Mouse (Mus musculus): Measurements from ENCODE around the gene Cpa1. TPM values are rescaled to one million over a fixed set of nuclear protein-coding genes. Genes with fewer than 3 reads are reported as not detected.

Gene Cpa1
- total and polyA plus RNA-seq, 3 experiments: not detected

DNA sequence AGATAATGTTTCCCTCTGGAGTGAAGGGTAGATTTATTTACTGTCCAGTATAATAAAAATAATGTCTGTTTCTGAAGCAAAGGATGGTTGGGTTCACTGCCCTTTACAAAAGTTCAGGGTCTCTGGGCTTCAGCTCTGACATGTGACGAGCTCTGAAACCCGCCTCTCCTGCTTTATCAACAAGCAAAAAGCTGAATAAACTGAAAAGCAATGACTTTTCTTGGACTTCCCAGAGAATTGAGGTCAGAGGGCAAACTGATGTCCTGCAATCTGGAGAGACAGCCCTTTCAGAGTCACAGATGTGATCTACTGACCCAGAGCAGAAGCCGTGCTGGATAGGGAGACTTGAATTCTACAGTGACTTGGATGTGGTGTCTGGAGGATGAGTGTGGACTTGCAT lies 39.0 kb upstream of the Cpa1 start:
- H3K4me1 ChIP-seq (ENCODE audit: insufficient read depth, low read depth, low read length): no peaks in the 10 kb centered on the region
- H3K27me3 ChIP-seq (ENCODE audit: insufficient read depth, low read length): peaks cover 28% of the 10 kb centered on the region
- ATAC-seq (ENCODE audit: extremely low read depth, insufficient number of reproducible peaks, low FRiP score, poor library complexity, severe bottlenecking): no peak
- no peaks in the 10 kb centered on the region for H3K36me3 ChIP-seq (replicated peaks)
- DNase-seq (ENCODE audit: low spot score): no peak
- H3K4me3 ChIP-seq (ENCODE audit: low read depth, low read length): no peak overlapping the region
- TF ChIP-seq GATA1 (IDR thresholded peaks at IDR 0.05; ENCODE audit: borderline replicate concordance, low read length) (no peak), POLR2AphosphoS5 (IDR thresholded peaks at IDR 0.05; ENCODE audit: insufficient replicate concordance, low read depth, low read length) (no peak), CTCF (IDR thresholded peaks at IDR 0.05; ENCODE audit: low read depth, low read length) (no peak), TAL1 (conservative IDR thresholded peaks at IDR 0.05; ENCODE audit: low read depth, low read length) (no peak), GATA2 (IDR thresholded peaks at IDR 0.05; ENCODE audit: borderline replicate concordance, low read depth, low read length) (no peak)
- no peaks in the 10 kb centered on the region for H3K9me3 ChIP-seq (replicated peaks)

DNA sequence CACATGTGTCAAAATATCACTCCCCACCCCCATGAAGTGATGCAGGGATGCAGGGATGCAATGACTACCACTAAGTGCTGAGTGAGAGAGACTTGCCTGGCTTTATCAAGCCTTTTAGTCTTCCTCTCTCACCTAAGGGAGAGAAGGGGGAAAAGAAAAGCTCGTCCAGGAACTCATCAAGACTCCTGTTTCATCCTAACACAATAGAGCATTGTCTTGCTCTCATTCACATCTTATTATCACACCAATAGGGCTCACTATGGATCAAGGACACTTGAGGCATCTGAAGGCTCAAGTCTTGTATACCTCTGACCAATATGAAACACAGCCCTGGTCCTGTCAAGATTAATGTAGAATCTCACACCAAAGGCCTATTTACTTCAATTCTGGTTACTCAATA lies 38.0 kb upstream of the Cpa1 start:
- TF ChIP-seq POLR2AphosphoS5 (IDR thresholded peaks at IDR 0.05; ENCODE audit: insufficient replicate concordance, low read depth, low read length): no peak
- no peak for TF ChIP-seq GATA1 (IDR thresholded peaks at IDR 0.05; ENCODE audit: borderline replicate concordance, low read length)
- no peak for TF ChIP-seq TAL1 (conservative IDR thresholded peaks at IDR 0.05; ENCODE audit: low read depth, low read length)
- no peak for TF ChIP-seq GATA2 (IDR thresholded peaks at IDR 0.05; ENCODE audit: borderline replicate concordance, low read depth, low read length)
- TF ChIP-seq CTCF (IDR thresholded peaks at IDR 0.05; ENCODE audit: low read depth, low read length): no peak
- peaks cover 27% of the 10 kb centered on the region for H3K27me3 ChIP-seq (ENCODE audit: insufficient read depth, low read length)
- ATAC-seq (ENCODE audit: extremely low read depth, insufficient number of reproducible peaks, low FRiP score, poor library complexity, severe bottlenecking) (no peak), DNase-seq (ENCODE audit: low spot score) (no peak)
- no peak overlapping the region for H3K4me3 ChIP-seq (ENCODE audit: low read depth, low read length)
- H3K4me1 ChIP-seq (ENCODE audit: insufficient read depth, low read depth, low read length): no peaks in the 10 kb centered on the region
- no peaks in the 10 kb centered on the region for H3K36me3 ChIP-seq (replicated peaks)
- no peaks in the 10 kb centered on the region for H3K9me3 ChIP-seq (replicated peaks)

DNA sequence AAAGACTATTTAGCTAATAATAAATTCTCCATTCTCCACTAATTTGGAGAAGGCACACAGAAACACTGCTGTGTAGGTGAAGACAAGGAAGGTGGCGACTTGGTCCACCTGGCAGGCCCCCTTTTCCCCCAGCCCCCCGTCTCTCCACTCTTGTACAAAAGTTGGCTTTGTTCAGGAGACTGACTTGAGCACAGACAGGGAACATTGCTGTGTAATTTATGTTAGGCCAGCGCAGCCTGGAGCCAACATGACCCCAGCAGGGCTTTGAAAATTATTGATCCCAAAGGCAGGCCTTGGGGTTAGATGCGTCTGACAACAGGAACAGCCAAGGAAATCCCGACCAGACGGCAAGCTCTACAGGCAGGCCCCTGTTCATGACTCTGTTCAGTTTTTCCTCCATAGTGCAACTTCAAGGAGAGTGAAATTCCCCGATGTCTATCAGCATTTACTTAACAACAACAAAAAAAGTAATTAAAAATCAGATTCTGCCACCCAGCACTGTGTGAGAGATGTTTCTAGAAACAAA lies 34.6 kb upstream of the Cpa1 start:
- DNase-seq (ENCODE audit: low spot score) (no peak), ATAC-seq (ENCODE audit: extremely low read depth, insufficient number of reproducible peaks, low FRiP score, poor library complexity, severe bottlenecking) (no peak)
- Histone ChIP-seq H3K9me3 (replicated peaks) (no peaks in the 10 kb centered on the region), H3K4me3 (ENCODE audit: low read depth, low read length) (no peak overlapping the region), H3K27me3 (ENCODE audit: insufficient read depth, low read length) (peaks cover 28% of the 10 kb centered on the region), H3K4me1 (ENCODE audit: insufficient read depth, low read depth, low read length) (no peaks in the 10 kb centered on the region), H3K36me3 (replicated peaks) (no peaks in the 10 kb centered on the region)
- TF ChIP-seq GATA2 (IDR thresholded peaks at IDR 0.05; ENCODE audit: borderline replicate concordance, low read depth, low read length) (no peak), POLR2AphosphoS5 (IDR thresholded peaks at IDR 0.05; ENCODE audit: insufficient replicate concordance, low read depth, low read length) (no peak), TAL1 (conservative IDR thresholded peaks at IDR 0.05; ENCODE audit: low read depth, low read length) (no peak), GATA1 (IDR thresholded peaks at IDR 0.05; ENCODE audit: borderline replicate concordance, low read length) (no peak), CTCF (IDR thresholded peaks at IDR 0.05; ENCODE audit: low read depth, low read length) (no peak)

DNA sequence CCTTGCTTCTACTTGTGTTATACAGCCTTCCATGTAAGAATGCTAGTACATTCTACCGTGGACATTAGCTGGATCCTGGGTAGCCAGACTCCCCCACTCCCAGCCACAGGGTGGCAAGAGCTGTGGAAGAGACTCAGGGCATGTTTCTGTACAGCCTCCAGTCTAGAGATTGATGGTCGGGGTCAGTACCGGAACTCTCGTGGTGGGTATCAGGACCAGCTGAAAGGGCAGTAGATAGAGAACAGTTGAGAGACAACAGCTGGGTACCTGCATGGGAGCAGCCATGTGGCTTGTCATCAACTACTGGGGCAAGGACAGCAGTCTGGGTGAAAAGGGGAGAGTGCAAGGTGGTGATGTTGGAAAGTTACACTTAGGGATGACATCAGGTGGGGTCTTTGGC lies 33.9 kb upstream of the Cpa1 start:
- Histone ChIP-seq H3K36me3 (replicated peaks) (no peaks in the 10 kb centered on the region), H3K9me3 (replicated peaks) (no peaks in the 10 kb centered on the region), H3K4me1 (ENCODE audit: insufficient read depth, low read depth, low read length) (no peaks in the 10 kb centered on the region), H3K27me3 (ENCODE audit: insufficient read depth, low read length) (peaks cover 26% of the 10 kb centered on the region), H3K4me3 (ENCODE audit: low read depth, low read length) (no peak overlapping the region)
- no peak for DNase-seq (ENCODE audit: low spot score)
- no peak for ATAC-seq (ENCODE audit: extremely low read depth, insufficient number of reproducible peaks, low FRiP score, poor library complexity, severe bottlenecking)
- TF ChIP-seq CTCF (IDR thresholded peaks at IDR 0.05; ENCODE audit: low read depth, low read length) (no peak), GATA1 (IDR thresholded peaks at IDR 0.05; ENCODE audit: borderline replicate concordance, low read length) (no peak)

DNA sequence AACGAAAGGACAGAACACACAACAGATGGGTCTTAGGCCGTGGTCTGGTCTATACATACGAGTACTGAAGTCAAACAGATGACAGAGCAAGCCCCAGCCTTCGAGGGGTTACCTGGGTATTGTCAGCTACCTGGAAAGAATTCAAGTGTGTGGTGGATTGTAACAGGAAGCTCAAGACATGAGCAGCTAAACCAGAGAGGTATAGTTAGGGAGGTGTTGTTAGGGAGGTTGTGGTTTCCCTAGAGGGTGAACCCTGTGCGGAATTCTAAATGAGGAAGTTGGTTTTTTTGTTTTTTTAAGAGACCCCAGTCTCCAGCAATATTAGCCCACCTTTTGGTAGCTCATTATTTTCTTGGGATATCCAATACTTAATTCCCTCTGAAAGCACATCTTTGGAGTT lies 33.3 kb upstream of the Cpa1 start:
- Histone ChIP-seq H3K4me3 (ENCODE audit: low read depth, low read length) (no peak overlapping the region), H3K36me3 (replicated peaks) (no peaks in the 10 kb centered on the region), H3K27me3 (ENCODE audit: insufficient read depth, low read length) (peaks cover 22% of the 10 kb centered on the region), H3K9me3 (replicated peaks) (no peaks in the 10 kb centered on the region), H3K4me1 (ENCODE audit: insufficient read depth, low read depth, low read length) (no peaks in the 10 kb centered on the region)
- no peak for ATAC-seq (ENCODE audit: extremely low read depth, insufficient number of reproducible peaks, low FRiP score, poor library complexity, severe bottlenecking)
- TF ChIP-seq GATA2 (IDR thresholded peaks at IDR 0.05; ENCODE audit: borderline replicate concordance, low read depth, low read length): no peak
- TF ChIP-seq GATA1 (IDR thresholded peaks at IDR 0.05; ENCODE audit: borderline replicate concordance, low read length): no peak
- TF ChIP-seq POLR2AphosphoS5 (IDR thresholded peaks at IDR 0.05; ENCODE audit: insufficient replicate concordance, low read depth, low read length): no peak
- no peak for TF ChIP-seq TAL1 (conservative IDR thresholded peaks at IDR 0.05; ENCODE audit: low read depth, low read length)
- TF ChIP-seq CTCF (IDR thresholded peaks at IDR 0.05; ENCODE audit: low read depth, low read length): no peak
- no peak for DNase-seq (ENCODE audit: low spot score)

DNA sequence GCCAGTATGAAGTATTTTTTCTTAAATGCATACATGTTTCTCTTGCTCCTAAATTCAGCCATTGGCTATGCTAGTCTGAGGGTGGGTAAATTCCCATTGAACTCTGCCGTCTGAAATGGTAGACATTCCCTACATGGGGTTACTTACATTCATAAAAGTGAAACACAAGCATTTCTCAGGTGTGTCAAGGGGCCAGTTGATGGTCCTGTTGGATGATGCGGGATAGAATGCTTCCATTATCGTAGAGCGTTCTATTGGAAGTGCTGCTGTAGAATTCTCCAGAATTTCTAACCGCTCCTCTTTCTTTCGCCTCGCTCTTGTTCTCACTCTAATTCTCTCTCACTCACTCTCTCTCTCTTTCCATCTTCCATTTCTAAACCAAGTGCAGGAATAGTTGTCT lies 28.3 kb upstream of the Cpa1 start, which contains the start of gene Cpa5:
Cpa5 (plus strand) TSS at position 301 of the 400 bp plus-strand sequence.
- Histone ChIP-seq H3K9me3 (replicated peaks) (no peaks in the 10 kb centered on the region), H3K4me3 (ENCODE audit: low read depth, low read length) (no peak within 1 kb of the TSS), H3K36me3 (replicated peaks) (no peaks in the 10 kb centered on the region), H3K4me1 (ENCODE audit: insufficient read depth, low read depth, low read length) (no peaks in the 10 kb centered on the region), H3K27me3 (ENCODE audit: insufficient read depth, low read length) (peaks cover 26% of the 10 kb centered on the region)
- DNase-seq (ENCODE audit: low spot score) (no peak), ATAC-seq (ENCODE audit: extremely low read depth, insufficient number of reproducible peaks, low FRiP score, poor library complexity, severe bottlenecking) (no peak)
- TF ChIP-seq CTCF (IDR thresholded peaks at IDR 0.05; ENCODE audit: low read depth, low read length) (no peak), GATA1 (IDR thresholded peaks at IDR 0.05; ENCODE audit: borderline replicate concordance, low read length) (no peak), GATA2 (IDR thresholded peaks at IDR 0.05; ENCODE audit: borderline replicate concordance, low read depth, low read length) (no peak), TAL1 (conservative IDR thresholded peaks at IDR 0.05; ENCODE audit: low read depth, low read length) (no peak), POLR2AphosphoS5 (IDR thresholded peaks at IDR 0.05; ENCODE audit: insufficient replicate concordance, low read depth, low read length) (no peak)

Data from G1E (cell line).